Mouse (Mus musculus) kidney, adult 2 months (tissue): ENCODE results near the gene Fam84a.

Source experiments
- CTCF ChIP-seq: fragments of 200-500 bp; conservative IDR thresholded peaks from 2 replicates; pipeline ENCODE4 v1.5.1; 2011; ENCODE audit warnings: low read depth, mild to moderate bottlenecking, control low read depth, low read length, moderate library complexity, mixed read lengths; ENCODE audit not compliant: insufficient read depth, insufficient read length
- POLR2A ChIP-seq: fragments of 200-500 bp; IDR thresholded peaks from one replicate; pipeline ENCODE4 v1.6.1; 2011; ENCODE audit warnings: low read depth, low read length, control low read depth

GRCm38 (mm10) chr12:14114730-14115129 lies 37.1 kb downstream of the Fam84a start:
- no peak for TF ChIP-seq POLR2A
- no peak for TF ChIP-seq CTCF
